Mouse (Mus musculus): ENCODE results near the gene Zfp386.

- TF ChIP-seq CTCF (IDR thresholded peaks at IDR 0.05; ENCODE audit: low read depth): no peak
- no peak for TF ChIP-seq EP300 (IDR thresholded peaks at IDR 0.05; ENCODE audit: low read depth)
Measured at GRCm38 (mm10) chr12:116089836-116090235, 42.3 kb downstream of the Zfp386 start.

Data from heart, postnatal 0 days (tissue).